Mouse (Mus musculus) adrenal gland, adult 18-20 months (tissue): ENCODE data around the gene Gm7792. TPM values are rescaled to one million over a fixed set of nuclear protein-coding genes. Genes with fewer than 3 reads are reported as not detected.
"Not testable (repeated sequence)": the region's sequence is repeated elsewhere in the genome, so short reads cannot be mapped to it uniquely, and the experiment has no call there.

Source experiments
- DNase-seq, 2 experiments: peaks; one replicate each; pipeline ENCODE4 v3.0.0; 2021 to 2022; ENCODE audit warnings: low spot score in 2 of 2
- long read RNA-seq, 2 experiments: library from polyadenylated mRNA; stranded (forward); transcript quantifications; one replicate each; pipeline ENCODE4 v2.0.0; 2021
- total RNA-seq, 2 experiments: library from RNA; stranded (reverse); gene quantifications; 1 replicate in 1 of 2; 2 replicates in 1 of 2; pipeline ENCODE4 v1.2.3; 2021

Gene Gm7792
- not detected for total RNA-seq
- long read RNA-seq, experiment 1 = 0 reads
- long read RNA-seq, experiment 2 = 0 reads

- DNase-seq = not testable (repeated sequence)
These were observed at the start of gene Gm7792 for GRCm38 (mm10) chr5:93843476-93843875. TSS of gene Gm7792 (plus strand) at chr5:93843776.

Other genes with a start within 250 kb of the Gm7792 start
- gene C87414, start 172.2 kb upstream of the Gm7792 start, total RNA-seq = not detected
- not detected for gene Gm16429, start 85.3 kb downstream of the Gm7792 start, total RNA-seq
- not detected for gene BC061212, start 226.8 kb downstream of the Gm7792 start, total RNA-seq
- gene Gm6351, start 232.6 kb downstream of the Gm7792 start, total RNA-seq = not detected